Mouse (Mus musculus) midbrain, embryonic 10.5 days (tissue): ENCODE data around the gene Iqce. TPM values are rescaled to one million over a fixed set of nuclear protein-coding genes. Genes with fewer than 3 reads are reported as not detected.
A peak's percentile ranks its signal among the peaks of the same experiment; 100 is the strongest.

ENCODE experiments used
- DNase-seq: peaks from one replicate; pipeline ENCODE4 v3.0.0-alpha.2; 2017; ENCODE audit warnings: low spot score
- H3K27ac ChIP-seq: fragments of 300-500 bp; sonication (generic); replicated peaks from 2 replicates; pipeline ENCODE4 v1.5.1; 2016; ENCODE audit warnings: mild to moderate bottlenecking
- H3K27me3 ChIP-seq: fragments of 300-500 bp; sonication (generic); 2 replicates; pipeline ENCODE4 v1.6.1; 2016; ENCODE audit warnings: low read depth, mild to moderate bottlenecking; ENCODE audit not compliant: poor library complexity, severe bottlenecking
- H3K36me3 ChIP-seq: fragments of 300-500 bp; sonication (generic); 2 replicates; pipeline ENCODE4 v1.6.1; 2016; ENCODE audit warnings: mild to moderate bottlenecking, moderate library complexity
- H3K4me1 ChIP-seq: fragments of 300-500 bp; sonication (generic); 2 replicates; pipeline ENCODE4 v1.6.1; 2016
- H3K4me3 ChIP-seq: fragments of 300-500 bp; sonication (generic); 2 replicates; pipeline ENCODE4 v1.5.1; 2016; ENCODE audit warnings: mild to moderate bottlenecking, moderate library complexity
- H3K9me3 ChIP-seq: fragments of 300-500 bp; sonication (generic); replicated peaks from 2 replicates; pipeline ENCODE4 v1.6.1; 2016; ENCODE audit warnings: mild to moderate bottlenecking
- WGBS: fragments of 180-500 bp; shearing (Covaris S2); methylation state at CpG from one replicate; pipeline ENCODE4 v1.1.7; 2016; 5-methylcytosine and 5-hydroxymethylcytosine counted together
- polyA plus RNA-seq: library from polyadenylated mRNA; unstranded; fragments of >200 nt; fragmentation: Nextera tagmentation; extraction: Ambion mirVana; gene quantifications from 2 replicates; pipeline ENCODE4 v1.2.1, GENCODE M21; 2016

The Iqce gene
- polyA plus RNA-seq, 1 experiment from 2014 or later = 23.6 TPM

DNA sequence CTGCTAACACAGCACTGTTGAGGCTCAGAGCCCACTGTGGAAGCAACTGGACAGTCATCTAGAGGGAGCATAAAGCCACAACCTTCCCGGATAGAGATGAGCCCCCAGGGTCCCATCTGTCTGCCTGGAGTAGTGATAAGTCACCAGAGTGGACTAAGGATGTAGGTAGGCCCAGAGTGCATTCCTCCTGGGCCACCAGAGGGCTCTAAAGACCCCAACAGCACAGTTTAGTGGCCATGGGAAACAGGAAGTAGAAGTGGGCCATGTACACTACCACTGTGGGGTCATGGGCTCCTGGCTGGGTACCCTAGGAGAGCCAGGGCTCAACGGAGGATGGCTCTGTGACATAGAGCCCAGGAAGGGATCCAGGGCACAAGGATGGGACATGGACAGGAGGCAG is 61.4 kb downstream of the Iqce start:
- DNase-seq = no peak
- peaks cover 96% of the 10 kb centered on the region for H3K36me3 ChIP-seq
- H3K27me3 ChIP-seq = no peaks in the 10 kb centered on the region
- H3K4me3 ChIP-seq = no peak overlapping the region
- no peaks in the 10 kb centered on the region for H3K9me3 ChIP-seq
- H3K27ac ChIP-seq = peak overlapping the region; percentile 38; the same call in 1 of the 2 replicates
- 82% methylated on average over 2 of the region's 2 CpGs for WGBS
- peaks cover 47% of the 10 kb centered on the region for H3K4me1 ChIP-seq

DNA sequence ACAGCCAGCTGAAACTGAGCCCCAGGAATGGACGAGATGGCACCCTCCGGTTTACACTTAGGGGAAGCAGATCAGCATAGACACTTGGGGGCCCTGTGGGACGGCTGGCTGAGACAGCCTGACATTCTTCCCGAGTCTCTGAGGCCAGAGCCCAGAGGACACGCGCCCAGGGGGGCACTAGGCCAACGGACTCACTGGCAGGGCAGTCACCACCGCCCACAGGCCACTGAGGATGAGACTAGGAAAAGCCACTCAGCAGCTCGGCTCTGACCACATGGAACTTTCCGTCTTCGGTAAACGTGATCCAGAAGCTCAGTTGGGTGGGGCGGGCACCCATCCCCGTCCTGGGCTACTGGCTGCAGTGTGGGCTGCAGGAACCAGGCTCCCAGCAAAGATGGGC is 62.3 kb downstream of the Iqce start:
- Histone ChIP-seq H3K9me3 (no peaks in the 10 kb centered on the region), H3K4me3 (no peak overlapping the region), H3K36me3 (peaks cover 96% of the 10 kb centered on the region), H3K4me1 (peaks cover 38% of the 10 kb centered on the region), H3K27ac (no peak overlapping the region), H3K27me3 (no peaks in the 10 kb centered on the region)
- WGBS = 93% methylated on average over 14 of the region's 14 CpGs
- DNase-seq = no peak

DNA sequence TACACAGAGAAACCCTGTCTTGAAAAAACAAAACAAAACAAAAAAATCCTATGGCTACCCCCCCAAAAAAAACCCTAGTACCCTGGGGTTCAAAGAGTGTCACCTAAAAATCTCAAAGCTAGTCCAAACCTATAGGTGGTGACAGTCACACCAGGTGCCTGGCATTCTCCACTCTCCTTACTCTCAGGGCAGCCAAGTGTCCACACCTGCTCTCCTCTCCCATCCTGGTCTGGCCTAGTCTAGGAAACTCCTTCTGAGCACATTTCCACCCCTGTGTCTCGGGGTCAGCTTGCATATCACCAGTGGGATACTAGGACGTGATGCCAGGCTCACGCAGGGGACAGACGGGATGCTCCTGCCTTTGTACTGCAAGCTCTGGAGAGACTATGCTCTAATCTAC is 62.9 kb downstream of the Iqce start:
- peaks cover 96% of the 10 kb centered on the region for H3K36me3 ChIP-seq
- H3K4me1 ChIP-seq = peaks cover 35% of the 10 kb centered on the region
- H3K4me3 ChIP-seq = no peak overlapping the region
- no peaks in the 10 kb centered on the region for H3K27me3 ChIP-seq
- no peak overlapping the region for H3K27ac ChIP-seq
- no peaks in the 10 kb centered on the region for H3K9me3 ChIP-seq
- 97% methylated on average over 4 of the region's 4 CpGs for WGBS
- no peak for DNase-seq

DNA sequence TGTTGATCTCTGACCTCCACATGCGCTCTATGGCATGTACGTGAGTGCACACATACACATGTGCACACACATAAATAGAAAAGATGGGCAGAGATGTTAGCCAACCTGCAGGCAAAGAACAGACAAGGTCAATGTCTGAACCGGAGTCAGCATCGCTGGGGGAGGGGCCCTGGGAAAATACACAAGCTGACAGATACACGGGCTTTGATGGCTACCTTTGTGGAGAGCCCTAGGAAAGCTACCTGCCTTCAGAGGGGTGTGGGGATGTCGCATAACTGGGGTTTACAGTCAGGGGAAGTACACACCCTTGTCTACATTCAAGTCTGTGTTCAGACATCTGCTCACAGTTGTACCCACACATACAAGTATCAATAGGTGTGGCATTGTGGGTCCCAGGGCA is 63.7 kb downstream of the Iqce start:
- H3K4me3 ChIP-seq = no peak overlapping the region
- no peak overlapping the region for H3K27ac ChIP-seq
- peaks cover 34% of the 10 kb centered on the region for H3K4me1 ChIP-seq
- peaks cover 96% of the 10 kb centered on the region for H3K36me3 ChIP-seq
- no peaks in the 10 kb centered on the region for H3K27me3 ChIP-seq
- WGBS = 96% methylated on average over 6 of the region's 6 CpGs
- H3K9me3 ChIP-seq = no peaks in the 10 kb centered on the region
- DNase-seq = no peak

DNA sequence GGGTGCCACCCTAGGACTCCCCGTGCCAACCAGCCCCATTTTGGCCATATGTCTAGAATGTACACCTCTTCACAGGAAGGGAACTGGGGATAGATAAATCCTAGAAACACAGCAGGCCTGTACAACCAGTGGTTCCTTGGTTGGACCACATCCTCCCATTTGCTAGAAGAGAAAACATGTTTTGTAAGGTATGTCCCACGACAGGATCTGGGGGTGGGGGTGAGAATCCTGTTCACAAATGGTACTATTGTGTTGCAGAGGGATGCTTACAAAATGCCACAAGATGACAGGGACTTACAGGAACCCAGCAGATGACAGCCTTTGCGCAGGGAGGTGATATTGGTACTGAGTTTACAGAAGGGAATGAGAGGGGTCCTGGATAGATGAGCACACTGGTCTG is 64.2 kb downstream of the Iqce start:
- Histone ChIP-seq H3K4me1 (peaks cover 31% of the 10 kb centered on the region), H3K27ac (no peak overlapping the region), H3K9me3 (no peaks in the 10 kb centered on the region), H3K36me3 (peaks cover 96% of the 10 kb centered on the region), H3K27me3 (no peaks in the 10 kb centered on the region), H3K4me3 (no peak overlapping the region)
- 93% methylated on average over 3 of the region's 3 CpGs for WGBS
- no peak for DNase-seq

DNA sequence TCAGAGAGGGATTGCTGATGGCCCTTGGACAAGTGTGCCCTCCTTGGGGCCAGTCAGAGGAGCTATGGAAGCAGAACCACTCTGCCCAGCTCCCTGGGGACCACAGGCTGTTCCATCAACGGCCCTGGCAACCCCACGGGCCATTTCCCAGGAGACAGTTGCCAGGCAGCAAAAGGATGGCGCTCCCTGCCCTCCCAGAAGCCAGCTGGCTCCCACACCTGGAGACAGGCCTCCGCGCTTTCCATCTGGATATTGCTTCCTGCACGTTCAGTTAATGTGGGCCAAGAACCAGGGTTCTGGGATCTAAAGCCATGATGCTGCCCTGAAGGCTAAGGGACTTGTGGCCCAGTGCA is 65.1 kb downstream of the Iqce start:
- Histone ChIP-seq H3K36me3 (peaks cover 99% of the 10 kb centered on the region), H3K4me1 (peaks cover 21% of the 10 kb centered on the region), H3K4me3 (no peak overlapping the region), H3K9me3 (no peaks in the 10 kb centered on the region), H3K27ac (peak overlapping the region; percentile 52; the same call in 1 of the 2 replicates), H3K27me3 (no peaks in the 10 kb centered on the region)
- WGBS = 94% methylated on average over 6 of the region's 6 CpGs
- DNase-seq = no peak

DNA sequence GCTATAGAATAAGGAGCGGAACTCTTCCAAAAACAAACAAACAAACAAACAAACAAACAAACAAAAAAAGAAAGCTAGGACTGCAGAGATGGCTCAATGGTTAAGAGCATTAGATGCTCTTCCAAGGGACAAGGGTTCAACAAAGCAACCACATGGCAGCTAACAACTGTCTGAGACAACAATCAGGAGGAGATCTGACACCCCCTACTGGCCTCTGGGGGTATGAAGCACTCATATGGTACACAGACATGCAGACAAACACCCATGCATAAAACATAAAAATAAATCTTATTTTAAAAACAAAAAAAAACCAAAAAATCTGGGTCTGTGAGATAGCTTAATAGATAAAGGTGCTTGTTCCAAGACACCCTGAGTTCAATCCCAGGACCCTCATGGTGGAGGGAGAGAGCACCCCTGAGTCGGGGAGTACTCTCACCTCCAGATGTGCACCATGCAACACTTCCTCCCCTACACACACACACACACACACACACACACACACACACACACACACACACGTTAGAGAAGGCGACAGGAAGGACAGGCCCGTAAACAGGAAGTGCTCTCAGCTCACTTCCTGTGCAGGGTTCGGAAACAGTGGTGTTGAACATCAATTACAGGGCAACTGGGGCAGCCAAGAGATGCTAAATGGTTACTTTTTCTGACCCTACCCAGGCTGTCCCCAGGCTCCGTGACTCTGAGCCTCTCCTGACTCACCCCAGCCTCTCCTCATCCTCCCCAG is 65.7 kb downstream of the Iqce start:
- no peaks in the 10 kb centered on the region for H3K9me3 ChIP-seq
- peaks cover 100% of the 10 kb centered on the region for H3K36me3 ChIP-seq
- WGBS = 89% methylated on average over 7 of the region's 7 CpGs

DNA sequence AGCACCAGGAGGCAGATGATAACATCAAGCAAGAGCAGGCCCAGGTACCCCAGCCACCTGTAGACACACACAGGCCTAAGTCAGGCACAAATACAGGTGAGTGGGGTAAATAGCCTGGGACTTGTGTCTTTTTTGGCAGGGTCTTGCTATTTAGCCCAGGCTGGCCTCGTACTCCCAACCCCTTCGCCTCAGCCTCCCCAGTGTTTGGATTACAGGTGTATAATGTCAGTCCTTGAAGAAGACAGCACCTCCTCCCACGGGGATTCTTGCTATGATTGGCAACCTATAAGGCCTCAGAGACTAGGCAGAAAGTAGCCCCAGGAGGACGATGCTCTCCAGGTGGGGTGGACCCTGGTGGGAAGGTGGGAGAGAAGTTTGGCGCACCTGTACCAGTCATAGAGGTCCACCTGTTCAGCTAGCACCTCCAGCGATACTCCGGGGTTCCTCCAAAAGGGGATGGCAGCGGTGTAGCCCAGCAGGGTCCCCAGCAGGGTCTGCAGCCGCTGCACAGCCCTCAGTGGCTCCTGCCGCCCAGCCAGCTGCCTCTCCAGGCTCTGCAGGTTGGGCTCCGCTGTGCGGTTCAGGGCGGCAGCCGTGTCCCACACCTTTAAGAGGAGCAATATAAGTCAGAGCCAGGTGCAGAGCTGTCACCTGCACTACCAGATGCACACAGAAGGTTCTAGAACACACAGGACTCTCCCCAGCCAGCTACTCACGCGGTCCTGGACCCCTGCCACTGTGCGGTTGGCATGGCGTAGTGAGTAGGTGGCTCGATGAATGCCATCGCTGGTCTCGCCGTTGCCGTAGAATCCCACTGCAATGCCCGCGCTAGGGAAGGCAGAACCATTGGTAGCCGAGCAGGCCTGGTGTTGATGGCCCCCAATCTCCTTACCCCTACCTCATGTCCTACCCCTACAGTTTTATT is 67.1 kb downstream of the Iqce start:
- Histone ChIP-seq H3K4me1 (peaks cover 4% of the 10 kb centered on the region; the same call in 1 of the 2 replicates), H3K27me3 (no peaks in the 10 kb centered on the region), H3K36me3 (peaks cover 100% of the 10 kb centered on the region), H3K4me3 (no peak overlapping the region), H3K9me3 (no peaks in the 10 kb centered on the region), H3K27ac (no peak overlapping the region)
- WGBS = 94% methylated on average over 26 of the region's 26 CpGs
- no peak for DNase-seq

More for the DNA sequence above, 65.7 kb downstream of the Iqce start:
- H3K4me3 ChIP-seq = no peak overlapping the region
- peak overlapping the region; percentile 52; the same call in 1 of the 2 replicates for H3K27ac ChIP-seq
- peaks cover 16% of the 10 kb centered on the region for H3K4me1 ChIP-seq
- no peak for DNase-seq
- no peaks in the 10 kb centered on the region for H3K27me3 ChIP-seq

DNA sequence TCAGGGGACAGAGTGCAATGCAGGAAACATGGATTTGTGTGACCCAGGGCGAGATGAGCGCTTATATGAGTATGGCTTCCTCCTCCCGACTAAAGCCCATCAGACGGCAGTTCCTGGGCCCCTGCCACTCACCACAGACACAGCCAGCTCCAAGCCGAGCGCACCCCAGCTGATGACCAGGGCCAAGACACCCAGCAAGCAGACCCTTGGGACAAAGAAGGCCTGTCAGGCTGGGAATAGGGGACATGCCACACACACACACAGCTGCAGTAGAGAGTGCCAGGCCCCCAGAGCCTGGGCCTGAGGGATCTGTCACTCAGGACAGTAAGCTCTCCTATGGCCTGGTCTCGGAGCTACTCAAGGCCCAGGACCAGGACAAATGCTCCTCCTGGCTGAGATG is 68.7 kb downstream of the Iqce start:
- Histone ChIP-seq H3K9me3 (peaks cover 9% of the 10 kb centered on the region; the same call in 1 of the 2 replicates), H3K4me1 (peaks cover 4% of the 10 kb centered on the region; the same call in 1 of the 2 replicates), H3K36me3 (peaks cover 100% of the 10 kb centered on the region), H3K27me3 (no peaks in the 10 kb centered on the region), H3K27ac (no peak overlapping the region), H3K4me3 (no peak overlapping the region)
- DNase-seq = no peak
- 90% methylated on average over 7 of the region's 7 CpGs for WGBS

DNA sequence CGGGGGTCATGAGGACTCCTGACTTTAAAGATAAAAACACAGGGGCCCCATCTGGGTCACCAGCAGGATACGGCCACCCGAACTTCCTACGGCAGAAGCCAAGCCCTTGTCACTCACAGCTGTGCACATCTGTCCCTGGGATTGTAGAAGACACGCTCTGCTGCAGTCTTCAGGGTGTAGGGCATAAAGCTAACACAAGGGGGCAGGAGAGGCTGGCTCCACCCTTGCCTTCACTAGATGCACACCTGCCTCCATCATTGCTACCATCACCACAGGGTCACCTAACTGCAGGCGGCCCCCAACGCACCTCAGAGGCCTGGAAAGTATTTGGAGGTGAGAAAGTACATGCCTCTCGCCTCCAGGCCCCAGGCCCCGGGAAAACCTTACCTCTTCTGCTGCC is 73.2 kb downstream of the Iqce start:
- Histone ChIP-seq H3K27ac (no peak overlapping the region), H3K4me1 (no peaks in the 10 kb centered on the region), H3K9me3 (peaks cover 18% of the 10 kb centered on the region; the same call in 1 of the 2 replicates), H3K36me3 (peaks cover 100% of the 10 kb centered on the region), H3K27me3 (no peaks in the 10 kb centered on the region), H3K4me3 (no peak overlapping the region)
- no peak for DNase-seq
- WGBS = 94% methylated on average over 9 of the region's 9 CpGs

DNA sequence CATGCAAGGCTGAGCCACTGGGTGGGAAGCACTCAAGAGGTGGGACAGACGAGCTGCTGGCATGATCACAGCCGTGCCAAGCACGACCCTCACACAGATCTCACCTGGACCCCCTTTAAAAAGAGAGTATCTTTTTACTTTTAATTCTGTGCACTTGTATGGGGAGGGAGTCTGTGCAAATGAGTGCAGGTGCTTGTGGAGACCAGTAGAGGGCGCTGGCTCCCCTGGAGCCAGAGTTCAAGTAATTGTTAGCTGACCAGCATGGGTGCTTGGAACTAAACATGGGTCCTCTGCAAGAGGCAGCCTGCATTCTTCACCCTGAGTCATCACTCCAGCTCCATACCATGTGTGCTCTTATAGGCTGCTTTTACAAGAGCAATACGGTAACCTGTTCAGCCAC is 74.6 kb downstream of the Iqce start:
- Histone ChIP-seq H3K9me3 (peaks cover 18% of the 10 kb centered on the region; the same call in 1 of the 2 replicates), H3K27me3 (no peaks in the 10 kb centered on the region), H3K27ac (no peak overlapping the region), H3K36me3 (peaks cover 100% of the 10 kb centered on the region), H3K4me1 (0 out of 2 replicates have a peak, but pooled peaks cover 3% of the 10 kb centered on the region), H3K4me3 (no peak overlapping the region)
- DNase-seq = no peak
- 94% methylated on average over 5 of the region's 5 CpGs for WGBS

DNA sequence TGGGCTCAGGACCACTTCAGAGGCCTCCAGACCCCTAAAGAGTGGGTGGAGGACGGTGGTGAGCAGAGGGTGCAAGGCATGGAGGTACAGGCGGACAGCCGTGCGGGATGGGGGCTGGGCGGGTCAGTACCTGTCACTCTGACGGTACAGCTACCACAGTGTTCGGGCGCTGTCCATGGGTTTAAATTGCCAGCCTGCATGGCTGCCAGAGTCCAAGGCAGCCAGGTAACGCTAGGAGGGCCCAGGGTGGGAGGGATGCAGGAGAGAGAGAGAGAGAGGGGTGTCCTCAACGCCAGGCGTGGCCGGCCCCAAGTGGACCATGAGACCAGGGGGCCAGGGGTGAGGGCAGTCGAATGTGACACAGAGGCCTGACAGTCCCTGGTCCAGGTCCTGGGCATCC is 77.2 kb downstream of the Iqce start:
- H3K4me3 ChIP-seq = no peak overlapping the region
- DNase-seq = no peak
- H3K9me3 ChIP-seq = peaks cover 18% of the 10 kb centered on the region; the same call in 1 of the 2 replicates
- H3K4me1 ChIP-seq = peaks cover 13% of the 10 kb centered on the region; the same call in 1 of the 2 replicates
- no peak overlapping the region for H3K27ac ChIP-seq
- no peaks in the 10 kb centered on the region for H3K27me3 ChIP-seq
- peaks cover 90% of the 10 kb centered on the region for H3K36me3 ChIP-seq
- 95% methylated on average over 13 of the region's 13 CpGs for WGBS

DNA sequence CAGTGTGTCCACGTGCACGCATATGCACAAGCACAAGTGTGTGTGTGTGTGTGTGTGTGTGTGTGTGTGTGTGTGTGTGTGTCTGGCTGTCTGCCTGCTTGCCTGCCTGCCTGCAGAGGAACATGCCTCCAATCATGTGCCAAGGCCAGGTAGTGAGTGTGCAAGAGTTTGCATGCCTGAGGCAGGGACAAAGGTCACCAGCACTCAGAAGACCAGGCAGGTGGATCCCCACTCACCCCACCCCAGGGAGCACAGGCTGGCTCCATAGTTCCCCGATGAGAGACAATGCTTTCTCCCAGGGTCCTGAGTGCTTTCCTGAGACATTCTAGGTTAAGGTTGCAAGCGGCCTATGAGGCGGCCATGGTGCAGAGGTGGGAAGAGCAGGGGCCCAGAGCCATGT is 77.9 kb downstream of the Iqce start:
- 95% methylated on average over 5 of the region's 5 CpGs for WGBS
- Histone ChIP-seq H3K27me3 (no peaks in the 10 kb centered on the region), H3K36me3 (peaks cover 82% of the 10 kb centered on the region), H3K4me3 (no peak overlapping the region), H3K4me1 (peaks cover 13% of the 10 kb centered on the region; the same call in 1 of the 2 replicates), H3K27ac (no peak overlapping the region), H3K9me3 (peaks cover 17% of the 10 kb centered on the region; the same call in 1 of the 2 replicates)
- DNase-seq = no peak
